24 mouse cellular contexts compared by ENCODE assay signal in the genomic region with DNA sequence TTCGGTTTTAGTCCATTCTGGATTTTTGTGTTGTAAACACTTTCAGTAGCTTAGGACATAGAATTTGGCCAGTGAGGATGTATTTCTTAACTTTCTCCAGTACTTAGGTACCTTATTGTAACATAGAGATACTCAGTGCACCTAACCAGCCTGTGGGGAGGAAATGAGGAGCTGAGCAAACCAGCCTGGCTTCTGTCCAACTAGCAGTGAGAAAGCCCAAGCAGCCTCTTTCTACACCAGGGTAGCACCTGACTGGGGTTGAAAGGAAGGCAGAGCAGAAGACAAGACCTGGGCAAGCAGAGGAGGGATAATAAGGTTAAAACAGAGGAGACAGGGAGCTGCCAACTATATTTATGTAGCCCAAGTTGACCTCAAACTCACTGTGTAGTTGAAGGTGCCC. TPM values are rescaled to one million over a fixed set of nuclear protein-coding genes. Genes with fewer than 3 reads are reported as not detected.
"Had no signal": no experiment of that assay in that cellular context is flagged by ENCODE, and none has a peak within 500 bp of the region (broad histone marks: within the 10 kb centered on the region; RNA-seq: fewer than 3 reads in every experiment).

No protein-coding gene starts in this region.

- H3K4me1 ChIP-seq: midbrain, embryonic 15.5 days had no signal

- H3K27me3 ChIP-seq: lung, embryonic 15.5 days; megakaryocyte, embryonic 14.5 days; midbrain, embryonic 15.5 days; neural tube, embryonic 13.5 days; neural tube, embryonic 15.5 days had no signal

- ATAC-seq: lung, postnatal 0 days; midbrain, embryonic 13.5 days; midbrain, embryonic 15.5 days had no signal

- DNase-seq: lung, adult 2 months; lung, postnatal 14 days; lung, postnatal 36 days; retina, postnatal 1 day; right cerebral cortex, adult 18-20 months; right cerebral cortex, postnatal 25 days; right cerebral cortex, postnatal 4 days; spleen, adult 18-20 months; thymus, adult 18-20 months; thymus, postnatal 14 days; thymus, postnatal 36 days had no signal

- H3K9me3 ChIP-seq: lung, embryonic 15.5 days; megakaryocyte, embryonic 14.5 days; midbrain, embryonic 13.5 days; midbrain, embryonic 15.5 days; neural tube, embryonic 13.5 days; neural tube, embryonic 15.5 days had no signal

- H3K27ac ChIP-seq: lung, embryonic 15.5 days; macrophage; midbrain, embryonic 13.5 days; midbrain, embryonic 15.5 days; neural tube, embryonic 13.5 days; neural tube, embryonic 15.5 days had no signal

- H3K9ac ChIP-seq: lung, embryonic 15.5 days; midbrain, embryonic 13.5 days; midbrain, embryonic 15.5 days; neural tube, embryonic 13.5 days; neural tube, embryonic 15.5 days had no signal

- H3K36me3 ChIP-seq: midbrain, embryonic 15.5 days had no signal

- H3K4me3 ChIP-seq: lung, embryonic 15.5 days; megakaryocyte, embryonic 14.5 days; midbrain, embryonic 13.5 days; midbrain, embryonic 15.5 days; neural tube, embryonic 13.5 days; neural tube, embryonic 15.5 days had no signal

RNA-seq across cellular contexts. Expression of a gene that starts 31.1 kb away (rescaled TPM):
- total RNA-seq: megakaryocyte progenitor cell, adult 5-6 weeks; midbrain, postnatal 0 days; monocyte, adult 5-6 weeks had no signal
- polyA plus RNA-seq: macrophage; midbrain, embryonic 15.5 days; midbrain, postnatal 0 days; small intestine, adult 2 months; stomach, embryonic 14.5 days had no signal
